Mouse (Mus musculus) embryonic fibroblast, embryonic 13.5 days (primary cell): ENCODE measurements around the gene Dnpep.

Experiments used
- CTCF ChIP-seq: IDR thresholded peaks from 2 replicates; pipeline ENCODE4 v1.5.1; 2011; ENCODE audit warnings: mild to moderate bottlenecking, control low read depth, low read length, moderate library complexity, borderline replicate concordance; ENCODE audit not compliant: insufficient read depth
- POLR2A ChIP-seq: IDR thresholded peaks from 2 replicates; pipeline ENCODE4 v1.6.1; 2011; ENCODE audit warnings: low read depth, mild to moderate bottlenecking, control low read depth, low read length, moderate library complexity

DNA sequence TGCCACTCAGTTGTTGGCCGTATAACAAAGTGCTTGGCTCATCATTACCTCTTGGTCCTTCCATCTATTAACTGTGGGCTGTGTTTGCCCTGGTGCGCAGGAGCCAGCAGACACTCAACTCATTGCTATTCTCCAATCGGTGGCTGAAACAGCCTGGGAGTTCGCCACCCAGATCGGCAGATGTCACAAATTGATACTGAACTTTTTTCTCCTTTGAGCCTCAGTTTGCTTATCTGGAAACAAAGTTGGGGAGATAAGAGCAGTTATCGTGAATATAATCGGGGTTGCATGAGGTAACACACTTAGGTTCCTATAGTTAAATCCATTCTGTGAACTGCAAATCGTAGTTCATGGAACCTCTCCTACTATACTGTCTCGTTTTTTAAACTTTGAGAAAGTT lies 19.3 kb upstream of the Dnpep start:
- no peak for TF ChIP-seq CTCF
- TF ChIP-seq POLR2A: no peak
